Mouse (Mus musculus) c-Kit-positive CD71-positive TER-119-positive erythroid progenitor cells, embryonic 14.5 days (primary cell): Measurements from ENCODE around the gene Sptlc2.
A peak's percentile ranks its signal among the peaks of the same experiment; 100 is the strongest.

Source experiments
- DNase-seq: peaks from one replicate; pipeline ENCODE4 v3.0.0-alpha.2; 2013; ENCODE audit warnings: low spot score

The Sptlc2 gene

GRCm38 (mm10) chr12:87388122-87388774 is at the start of gene Sptlc2:
TSS of gene Sptlc2 (minus strand) at chr12:87388355.
- peak; percentile 99 for DNase-seq

- no peak for DNase-seq
Measured at GRCm38 (mm10) chr12:87428885-87429284, 40.7 kb upstream of the Sptlc2 start.

GRCm38 (mm10) chr12:87428295-87428694 is 40.1 kb upstream of the Sptlc2 start:
- no peak for DNase-seq

GRCm38 (mm10) chr12:87426354-87427031 is 38.3 kb upstream of the Sptlc2 start:
- DNase-seq: no peak

DNA sequence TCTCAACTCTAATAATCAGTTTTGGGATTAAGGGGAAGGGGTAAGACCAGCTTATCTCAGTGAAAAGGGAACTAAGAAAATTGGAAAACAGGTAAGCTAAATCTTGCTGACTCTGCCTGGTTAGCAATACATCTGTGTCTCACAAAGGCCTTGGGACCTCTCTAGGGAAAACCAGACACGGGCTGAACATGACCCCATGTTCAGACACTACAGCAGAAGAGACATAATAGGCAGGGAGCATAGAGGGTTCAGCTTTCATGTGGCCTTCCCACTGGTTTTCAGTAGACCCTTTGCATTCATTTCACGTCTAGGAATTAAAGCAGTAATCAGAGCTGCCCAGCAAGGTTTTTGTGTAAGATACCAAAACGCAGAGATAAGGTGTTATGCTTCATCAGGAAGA is 36.4 kb upstream of the Sptlc2 start:
- DNase-seq: no peak

GRCm38 (mm10) chr12:87423700-87424099 is 35.5 kb upstream of the Sptlc2 start:
- no peak for DNase-seq

DNA sequence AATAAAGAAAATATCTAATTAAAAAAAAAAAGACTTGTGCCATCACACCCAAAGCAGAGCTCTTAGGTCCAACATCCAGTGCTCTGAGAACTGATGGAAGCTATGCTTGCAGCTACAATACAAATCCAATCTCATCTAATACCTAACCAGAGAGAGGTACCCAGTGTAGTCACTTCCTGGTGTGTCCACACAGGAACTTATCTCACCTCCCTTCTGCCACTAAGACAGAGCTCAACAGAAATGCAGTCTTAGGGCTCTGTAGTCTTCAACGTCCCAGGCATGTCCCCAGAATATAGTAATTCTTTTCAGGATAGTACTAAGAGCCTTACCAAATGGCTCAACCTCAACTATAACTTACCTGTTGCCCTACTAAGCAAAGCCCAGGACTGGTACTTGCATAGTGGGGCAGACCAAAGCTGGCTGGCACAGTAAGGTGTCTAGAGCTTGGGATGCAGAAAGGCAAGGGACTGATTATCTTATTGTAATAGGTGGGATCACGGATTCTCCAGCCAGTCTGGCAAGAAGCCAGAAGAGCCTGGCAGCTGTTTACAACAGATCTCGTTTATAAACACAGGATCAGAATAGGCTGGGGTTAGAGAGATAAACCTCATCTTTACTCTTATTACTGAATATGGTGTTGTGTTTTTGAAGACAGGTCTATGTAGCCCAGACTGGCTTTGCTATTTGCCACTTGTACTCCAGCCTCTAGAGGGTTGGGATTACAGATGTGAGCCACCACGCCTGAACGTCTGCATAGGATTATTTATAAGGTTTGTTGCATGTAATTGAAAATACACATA is 33.8 kb upstream of the Sptlc2 start:
- DNase-seq: no peak

DNA sequence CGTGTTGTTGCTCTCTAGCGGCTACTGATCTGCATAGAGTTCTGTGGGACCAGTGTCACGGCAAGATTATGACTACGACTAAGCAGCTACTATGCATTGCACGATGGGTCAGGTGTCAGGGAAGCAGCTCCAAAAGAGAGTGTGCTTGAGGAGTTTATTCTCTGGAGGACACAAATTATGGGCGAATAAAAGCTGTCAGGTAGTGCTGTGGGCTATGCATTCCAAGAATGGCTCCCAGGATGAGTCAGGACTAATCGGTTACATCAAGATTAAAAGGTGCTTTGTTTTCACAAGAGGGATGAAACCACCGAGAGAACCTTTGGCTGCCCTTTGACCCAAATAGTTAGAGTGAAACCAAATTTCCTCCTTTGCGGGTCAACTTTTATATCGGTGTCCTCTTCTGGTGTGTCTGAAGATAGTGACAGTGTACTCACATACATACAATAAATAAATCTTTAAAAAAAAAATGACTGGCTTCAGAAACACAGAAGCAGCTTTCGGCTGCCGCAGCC is 31.9 kb upstream of the Sptlc2 start:
- DNase-seq: no peak

DNA sequence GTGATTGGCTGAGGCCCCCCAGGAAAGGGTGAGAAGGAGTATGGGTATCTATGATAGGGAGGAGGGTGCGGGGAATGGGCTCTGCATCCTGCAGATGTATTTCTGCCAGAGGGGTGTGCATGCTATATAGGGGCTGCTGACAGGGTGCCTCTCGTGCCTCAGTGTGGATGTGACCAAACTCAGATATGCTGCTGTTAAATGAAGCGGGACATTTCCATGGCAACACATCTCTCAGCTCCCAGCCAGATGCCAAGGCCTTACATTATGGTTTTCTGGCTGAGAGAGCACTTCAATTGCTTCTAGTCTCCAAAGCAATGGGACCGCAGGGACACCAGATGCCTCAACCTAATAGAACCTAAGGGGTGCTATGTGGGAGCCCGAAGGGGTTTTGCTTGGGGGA is 30.8 kb upstream of the Sptlc2 start:
- no peak for DNase-seq

DNA sequence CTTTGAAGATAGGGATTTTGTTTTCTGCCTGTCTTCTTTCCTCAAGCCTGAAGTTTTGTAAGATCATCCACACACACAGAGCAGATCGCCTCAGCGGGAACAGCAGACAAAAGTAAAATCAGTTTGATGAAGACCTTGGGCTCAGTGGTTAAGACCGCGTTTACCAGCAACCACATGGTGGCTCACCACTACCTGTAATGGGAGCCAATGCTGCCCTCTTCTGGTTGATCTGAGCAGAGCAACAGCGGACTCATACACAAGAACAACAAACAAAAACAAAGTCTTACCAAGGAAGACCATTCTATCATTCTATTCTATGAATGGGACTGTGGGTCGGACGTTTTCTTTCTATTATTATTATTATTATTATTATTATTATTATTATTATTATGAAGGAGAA is 28.5 kb upstream of the Sptlc2 start:
- DNase-seq: peak; percentile 71

GRCm38 (mm10) chr12:87415358-87415757 is 27.2 kb upstream of the Sptlc2 start:
- DNase-seq: no peak

GRCm38 (mm10) chr12:87413179-87413790 is 25.1 kb upstream of the Sptlc2 start:
- DNase-seq: peak; percentile 34

DNA sequence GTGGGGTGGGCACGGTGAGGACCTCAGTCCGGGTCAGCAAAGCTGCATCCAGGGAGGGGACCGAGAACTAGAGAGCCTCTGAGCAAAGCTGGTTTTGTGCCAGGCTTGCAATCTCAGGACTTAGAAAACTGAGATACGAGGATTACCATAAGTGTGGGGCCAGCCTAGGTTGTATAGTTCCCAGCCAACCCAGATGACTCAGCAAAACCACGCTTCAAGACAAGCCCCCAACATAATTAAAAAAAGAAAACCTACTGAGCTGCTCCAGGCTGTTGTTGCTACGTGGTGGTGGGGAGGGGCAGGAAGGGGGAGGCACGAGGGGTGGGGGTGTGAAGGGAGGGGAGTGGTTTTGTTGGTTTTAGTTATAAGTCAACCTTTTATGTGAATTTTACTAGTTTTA is 22.8 kb upstream of the Sptlc2 start:
- DNase-seq: no peak

GRCm38 (mm10) chr12:87409123-87409522 is 21.0 kb upstream of the Sptlc2 start:
- DNase-seq: no peak

DNA sequence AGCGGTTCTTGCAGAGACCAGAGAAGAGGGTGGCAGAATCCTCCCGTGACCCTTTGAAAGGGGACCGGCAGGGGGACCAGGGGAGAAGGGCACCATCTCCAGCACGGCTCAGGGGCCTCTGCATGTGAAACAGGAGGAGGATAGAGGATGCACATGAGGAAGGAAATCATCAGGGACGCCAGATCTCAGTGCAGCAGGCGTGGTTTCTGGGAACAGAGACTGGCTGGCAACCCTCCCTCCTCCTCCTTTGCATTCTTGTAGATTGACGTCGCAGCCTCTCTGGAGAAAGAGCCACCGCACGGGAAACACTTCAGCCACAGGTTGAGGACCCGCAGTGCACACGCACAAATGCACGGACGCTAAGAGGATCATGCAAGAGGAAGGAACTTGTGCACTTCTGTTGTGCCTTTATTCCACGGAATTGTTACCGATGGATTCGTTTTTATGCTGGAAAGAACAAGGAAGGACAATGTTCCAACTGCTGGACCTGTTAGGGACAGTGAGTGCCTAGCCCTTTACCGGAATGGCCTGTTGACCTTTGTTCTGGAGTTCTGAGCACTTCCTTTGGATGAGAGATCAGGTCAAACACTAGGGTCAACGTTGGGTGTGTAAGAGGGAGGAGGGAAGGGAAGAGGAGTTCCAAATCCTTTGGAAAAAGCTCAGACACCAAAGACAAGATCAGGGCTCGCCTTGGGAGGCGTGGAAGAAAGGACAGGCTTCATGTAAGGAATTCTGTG is 19.9 kb upstream of the Sptlc2 start:
- DNase-seq: no peak

DNA sequence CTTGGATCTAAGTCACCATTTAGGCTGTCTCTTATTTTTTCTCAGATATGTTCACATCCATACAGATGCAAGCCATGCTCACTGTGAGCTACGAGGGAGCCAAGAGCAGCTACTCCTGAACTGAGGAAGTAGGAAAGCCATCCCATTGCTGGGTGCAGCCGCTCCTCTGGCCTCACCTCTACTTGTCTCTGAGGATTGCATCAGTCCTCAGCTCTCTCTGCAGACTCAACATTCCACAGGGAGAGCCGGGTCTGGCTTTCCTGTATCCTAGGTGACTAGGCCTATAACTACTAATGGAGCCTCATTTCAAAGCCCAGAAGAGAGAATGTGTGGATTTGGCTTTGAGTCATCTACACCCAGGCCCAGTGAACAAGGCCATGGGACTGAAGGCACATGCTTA is 17.6 kb upstream of the Sptlc2 start:
- DNase-seq: no peak

- no peak for DNase-seq
Measured at GRCm38 (mm10) chr12:87405165-87405564, 17.0 kb upstream of the Sptlc2 start.

GRCm38 (mm10) chr12:87401883-87402282 is 13.7 kb upstream of the Sptlc2 start:
- no peak for DNase-seq

- DNase-seq: no peak
Measured at GRCm38 (mm10) chr12:87399119-87399819, 11.1 kb upstream of the Sptlc2 start.

GRCm38 (mm10) chr12:87397811-87398417 is 9.8 kb upstream of the Sptlc2 start:
- no peak for DNase-seq

DNA sequence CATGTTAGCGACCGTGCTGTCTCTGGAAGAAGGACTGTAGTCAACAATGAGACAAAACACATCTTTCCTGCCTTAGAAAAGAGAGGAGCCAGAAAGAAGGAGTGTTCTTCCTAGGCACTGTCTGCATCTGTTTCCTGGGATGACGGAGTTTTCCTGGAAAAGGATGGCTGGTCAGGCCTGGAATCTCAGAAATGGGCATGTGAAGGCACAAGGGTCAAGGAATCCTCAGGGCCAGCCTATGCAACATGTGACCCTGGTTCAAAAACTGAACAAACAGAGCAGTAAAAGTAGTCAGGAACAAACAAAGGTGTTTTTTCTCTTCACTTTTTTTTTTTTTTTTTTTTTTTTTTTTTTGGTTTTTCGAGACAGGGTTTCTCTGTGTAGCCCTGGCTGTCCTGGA is 9.0 kb upstream of the Sptlc2 start:
- DNase-seq: no peak
